Mouse (Mus musculus): Measurements from ENCODE around the gene Mrpl47.
"Not testable (repeated sequence)": the region's sequence is repeated elsewhere in the genome, so short reads cannot be mapped to it uniquely, and the experiment has no call there.

Gene Mrpl47

DNA sequence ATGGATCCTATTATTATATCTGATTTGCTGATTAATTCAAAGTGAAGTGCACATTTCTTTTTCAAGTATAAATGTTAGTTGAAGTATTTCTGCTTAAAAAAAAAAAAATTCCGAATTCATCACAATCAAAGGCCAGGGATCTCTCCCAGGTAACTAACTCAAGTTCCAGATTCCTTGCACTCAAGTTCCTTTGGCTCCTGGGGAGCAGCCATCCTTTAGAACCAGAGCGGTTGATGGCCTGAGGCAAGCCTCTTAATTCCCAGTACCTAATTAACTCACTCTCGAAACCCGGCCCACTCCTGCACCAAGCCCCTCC, 29.4 kb downstream of the Mrpl47 start:
- DNase-seq (ENCODE audit: low read depth, low spot score) = no peak

DNA sequence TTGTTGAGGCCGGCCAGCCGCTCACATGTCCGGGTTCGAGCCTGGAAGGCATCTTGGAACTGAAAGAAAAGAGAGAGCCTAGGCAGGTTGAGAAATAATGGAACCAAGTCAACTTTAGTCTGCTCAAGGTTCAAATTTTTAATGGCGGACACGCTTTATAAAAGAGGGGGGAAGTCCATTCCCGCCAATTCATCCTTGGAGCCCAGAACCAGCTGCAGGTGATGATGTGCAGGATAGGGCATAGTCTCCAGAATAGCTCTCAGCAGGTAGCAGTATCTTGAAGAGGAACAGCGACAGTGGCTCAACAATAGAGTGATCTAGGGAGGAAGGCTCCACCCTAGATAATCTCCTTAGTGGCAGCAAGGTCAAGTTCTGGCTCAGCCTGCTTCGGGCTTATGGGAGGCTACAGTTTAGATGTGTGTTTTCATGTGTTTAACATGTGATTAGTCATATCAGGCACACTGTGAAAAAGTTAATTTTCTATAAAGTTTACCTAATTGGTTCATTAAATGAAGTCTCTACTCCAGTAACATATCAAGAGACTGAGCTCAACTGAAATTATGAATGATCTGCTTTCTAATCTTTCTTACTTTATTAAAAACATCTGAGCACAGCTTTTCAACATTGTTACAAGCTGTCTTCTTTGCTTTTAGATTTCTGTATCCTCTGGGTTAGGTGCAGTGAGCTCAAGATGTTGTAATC, 31.6 kb downstream of the Mrpl47 start, which contains the start of gene Actl6a:
Gene Actl6a, plus strand, starts transcription at position 652 of the 702 bp plus-strand sequence.
- peak; percentile 77 for DNase-seq (ENCODE audit: low read depth, low spot score)

DNA sequence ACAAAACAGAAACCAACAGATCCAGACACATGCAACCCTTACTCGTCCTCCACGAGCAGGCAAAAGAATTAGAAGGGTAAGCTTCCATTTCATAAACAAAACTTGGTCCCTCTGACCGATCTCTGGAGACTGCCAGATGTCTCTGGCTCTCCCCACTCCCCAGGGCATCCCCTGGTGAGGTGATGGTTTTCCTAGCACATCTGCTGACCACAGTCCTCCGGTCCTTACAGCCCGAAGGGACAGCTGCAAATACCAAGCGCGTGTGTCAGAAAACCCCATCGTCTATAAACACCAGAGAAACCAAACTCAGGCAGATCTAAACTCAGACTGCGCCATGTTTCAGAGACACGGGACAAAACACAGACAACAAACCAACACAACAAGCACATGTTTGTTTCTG, 32.8 kb downstream of the Mrpl47 start:
- not testable (repeated sequence) for DNase-seq (ENCODE audit: low read depth, low spot score)

DNA sequence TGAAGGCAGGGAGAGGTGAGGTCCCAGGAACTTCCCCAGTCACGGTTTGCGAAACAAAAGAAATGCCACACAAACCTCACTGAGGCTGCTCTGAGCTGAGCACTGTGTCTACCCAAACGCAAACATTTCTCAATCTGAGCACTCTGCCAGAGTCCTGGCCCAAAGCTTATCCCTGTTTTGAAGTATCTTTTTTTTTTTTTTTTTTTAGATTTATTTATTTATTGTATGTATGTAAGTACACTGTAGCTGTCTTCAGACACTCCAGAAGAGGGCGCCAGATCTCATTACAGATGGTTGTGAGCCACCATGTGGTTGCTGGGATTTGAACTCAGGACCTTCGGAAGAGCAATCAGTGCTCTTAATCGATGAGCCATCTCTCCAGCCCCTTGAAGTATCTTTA, 33.4 kb downstream of the Mrpl47 start:
- peak; percentile 19 for DNase-seq (ENCODE audit: low read depth, low spot score)

DNA sequence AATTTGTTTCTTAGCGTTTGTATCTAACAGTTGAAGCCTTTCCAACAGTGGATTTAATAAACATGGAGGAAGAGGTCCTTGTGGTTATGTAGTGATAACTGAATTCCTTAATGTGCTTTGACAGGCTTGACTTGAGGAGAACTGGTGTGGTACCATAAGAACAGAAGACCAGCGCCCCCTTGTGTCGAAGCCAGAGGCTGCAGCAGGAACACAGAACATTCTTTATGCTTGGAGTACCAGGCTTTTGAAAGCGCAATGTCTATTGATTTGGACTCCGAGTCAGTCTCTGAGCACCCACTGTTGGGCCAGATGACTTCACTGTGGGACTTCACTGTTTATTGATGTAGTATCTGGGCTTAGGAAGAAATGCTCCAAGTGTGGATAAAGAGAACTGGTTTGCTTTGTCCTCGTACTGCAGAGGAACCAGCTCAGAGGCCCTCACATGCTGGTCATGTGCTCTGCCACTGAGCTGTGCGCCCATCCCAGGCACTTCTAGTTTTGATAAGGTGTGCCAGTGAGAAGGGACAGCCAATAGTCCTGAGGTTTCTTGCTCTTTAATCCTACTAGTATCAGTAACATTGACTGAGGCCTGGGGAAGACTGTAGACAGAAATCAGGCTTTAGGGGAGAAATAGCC, 39.1 kb downstream of the Mrpl47 start:
- DNase-seq (ENCODE audit: low read depth, low spot score) = peak; percentile 90

DNA sequence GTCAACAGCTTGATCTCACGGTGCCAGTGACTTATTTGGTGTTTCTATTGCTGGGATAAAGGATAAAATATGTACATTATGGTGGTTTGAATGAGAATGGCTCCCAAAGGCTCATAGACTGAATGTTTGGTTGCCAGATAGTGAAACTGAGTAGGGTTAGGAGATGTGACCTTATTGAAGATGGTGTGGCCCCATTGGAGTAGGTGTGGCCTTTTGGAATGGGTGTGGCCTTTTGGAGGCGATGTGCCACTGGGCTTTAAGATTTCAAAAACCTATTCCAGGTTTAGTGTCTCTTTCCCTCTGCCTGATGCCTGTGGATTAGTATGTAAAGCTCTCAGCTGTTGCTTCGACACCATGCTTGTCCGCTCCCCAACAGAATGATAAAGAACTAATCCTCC, 41.8 kb downstream of the Mrpl47 start:
- DNase-seq (ENCODE audit: low read depth, low spot score) = no peak

DNA sequence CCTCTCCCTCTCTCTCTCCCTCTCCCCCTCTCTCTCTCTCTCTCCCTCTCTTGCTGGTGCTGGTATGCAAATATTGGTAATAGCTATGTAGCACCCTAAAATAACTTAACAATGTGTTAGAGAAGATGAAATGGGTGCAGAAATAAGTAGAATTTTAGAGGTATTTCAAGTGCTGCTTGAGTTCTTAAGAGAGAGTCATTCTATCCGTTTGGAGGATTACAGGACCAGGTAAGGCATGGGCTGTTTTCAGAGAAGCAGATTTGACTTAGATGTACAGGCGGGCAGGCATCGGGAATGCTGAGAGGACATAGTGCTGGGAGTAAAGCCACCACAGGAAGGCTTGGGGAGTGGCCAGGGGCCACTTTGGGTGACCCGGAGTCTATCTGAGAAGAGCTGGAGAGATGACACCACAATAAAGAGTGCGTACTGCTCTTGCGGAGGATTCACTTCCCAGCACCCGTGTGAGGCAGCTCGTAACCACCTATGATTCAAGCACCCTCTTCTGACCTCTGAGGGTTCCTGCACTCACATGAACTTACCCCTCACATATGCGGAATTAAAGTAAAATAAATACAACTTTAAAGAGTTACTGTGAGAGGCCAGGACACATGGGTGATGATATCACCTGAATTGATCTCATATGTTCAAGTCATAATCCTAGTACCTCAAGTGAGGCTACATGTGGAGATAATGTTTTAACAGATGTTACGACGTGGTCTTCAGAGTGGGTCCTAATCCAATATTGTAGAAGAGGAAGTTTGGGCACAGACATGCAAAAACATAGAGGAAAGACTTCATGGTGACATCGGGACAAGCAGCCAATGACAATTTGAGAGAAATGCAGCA, 42.4 kb downstream of the Mrpl47 start:
- DNase-seq (ENCODE audit: low read depth, low spot score) = no peak

DNA sequence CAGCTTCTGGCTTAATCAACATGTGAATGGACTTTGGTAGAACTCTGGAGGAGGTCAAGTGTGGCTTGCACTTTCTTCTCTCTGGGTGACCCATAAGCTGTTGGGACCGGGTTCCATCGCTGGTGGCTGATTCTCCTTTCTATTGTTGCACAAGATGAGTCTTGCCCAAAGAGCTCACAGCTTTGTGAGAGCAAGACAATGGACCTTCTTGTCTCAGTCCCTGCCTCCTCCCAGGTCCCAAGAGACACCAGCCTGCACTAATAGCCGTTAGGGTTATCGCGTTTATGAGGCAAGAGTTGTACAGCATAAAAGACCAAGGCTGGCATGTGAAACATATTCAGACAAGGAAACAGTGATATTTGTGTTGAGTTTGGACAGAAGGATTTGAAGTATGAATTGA, 43.2 kb downstream of the Mrpl47 start:
- DNase-seq (ENCODE audit: low read depth, low spot score) = no peak

DNA sequence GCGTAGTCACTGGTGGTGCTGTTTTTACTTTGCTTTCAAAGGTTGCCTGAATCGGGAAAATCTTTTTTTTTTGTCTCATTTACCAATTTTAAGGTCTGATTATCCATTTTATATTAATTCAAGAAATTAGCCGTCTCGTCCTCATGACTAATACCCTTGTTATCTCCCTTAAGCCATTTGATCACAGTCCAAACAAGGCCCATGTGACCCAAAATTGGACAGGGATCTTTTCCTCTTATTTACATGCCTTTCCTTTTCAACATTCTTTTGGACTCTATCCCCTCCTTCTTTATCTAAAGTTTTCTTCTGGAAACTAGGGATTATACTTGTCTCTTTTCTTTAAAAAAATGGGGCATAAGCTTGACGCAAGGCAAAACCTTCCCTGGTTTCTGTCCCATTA, 45.6 kb downstream of the Mrpl47 start:
- no peak for DNase-seq (ENCODE audit: low read depth, low spot score)

DNA sequence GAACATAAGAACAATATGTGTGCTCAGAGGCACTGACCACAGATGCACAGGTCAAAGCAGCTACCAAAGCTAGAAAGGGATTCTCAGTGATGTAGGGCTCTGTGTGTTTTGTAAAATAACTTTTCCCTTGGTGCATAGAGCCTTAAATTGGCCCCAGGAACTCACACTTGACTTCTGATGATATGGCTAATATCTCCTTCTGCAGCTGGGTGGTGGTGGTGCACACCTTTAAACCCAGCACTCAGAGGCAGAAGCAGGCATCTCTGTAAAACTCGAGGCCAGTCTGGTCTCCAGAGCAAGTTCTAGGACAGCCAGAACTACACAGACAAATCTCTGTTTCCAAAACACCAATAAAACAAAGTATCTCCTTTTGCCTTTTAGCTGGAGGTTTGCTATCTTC, 46.5 kb downstream of the Mrpl47 start:
- no peak for DNase-seq (ENCODE audit: low read depth, low spot score)

DNA sequence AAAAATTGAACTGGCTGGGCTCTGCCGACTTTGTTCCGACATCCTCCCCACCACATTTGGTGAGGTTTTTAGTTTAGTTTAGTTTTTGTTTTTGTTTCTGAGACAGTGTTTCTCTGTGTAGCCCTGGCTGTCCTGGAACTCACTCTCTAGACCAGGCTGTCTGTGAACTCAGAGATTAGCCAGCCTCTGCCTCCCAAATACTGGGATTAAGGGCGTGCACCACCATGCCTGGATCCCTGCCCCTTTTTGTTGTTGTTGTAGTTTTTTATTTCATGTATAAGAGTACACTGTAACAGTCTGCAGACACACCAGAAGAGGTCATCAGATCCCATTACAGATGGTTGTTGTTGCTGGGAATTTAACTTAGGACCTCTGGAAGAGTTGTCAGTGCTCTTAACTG, 47.4 kb downstream of the Mrpl47 start:
- no peak for DNase-seq (ENCODE audit: low read depth, low spot score)

DNA sequence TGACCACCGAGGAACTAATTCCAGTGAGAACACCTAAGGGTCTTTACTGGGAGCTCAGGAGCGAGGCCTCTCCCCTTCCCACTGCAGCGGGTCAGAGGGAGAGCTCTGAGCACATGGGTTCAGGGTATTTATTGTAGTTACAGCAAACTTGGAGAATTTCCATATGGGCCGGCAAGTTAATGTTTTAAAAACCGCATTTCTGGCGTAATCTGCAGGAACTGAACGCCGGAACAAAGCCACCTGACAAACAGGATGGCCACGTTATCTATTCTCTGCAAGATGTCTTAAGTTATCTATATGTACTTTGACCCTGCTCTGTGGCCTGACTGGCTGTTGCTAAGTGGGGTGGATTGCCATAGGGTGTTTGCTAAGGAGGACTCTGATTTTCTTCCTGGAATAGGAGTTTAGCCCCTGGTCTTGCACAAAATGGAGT, 47.8 kb downstream of the Mrpl47 start:
- no peak for DNase-seq (ENCODE audit: low read depth, low spot score)

DNA sequence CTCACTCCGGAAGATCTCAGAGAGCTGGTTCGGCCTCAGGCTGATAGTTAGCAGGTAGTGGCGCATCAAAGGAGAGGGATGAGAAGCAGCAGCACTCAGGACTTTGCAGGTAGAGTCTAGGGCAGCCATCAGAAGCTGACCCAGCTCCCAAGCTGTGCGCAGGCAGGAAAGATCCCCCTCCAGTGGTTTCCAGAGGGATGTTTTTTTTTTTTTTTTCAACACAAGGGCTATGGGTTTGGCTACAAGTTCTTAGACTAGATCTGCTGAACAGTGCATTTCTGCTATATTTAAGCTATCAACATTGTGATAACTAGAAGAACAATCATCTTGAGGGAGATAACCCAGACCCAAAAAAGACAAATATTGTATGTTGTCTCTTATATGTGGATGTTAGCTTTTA, 50.2 kb downstream of the Mrpl47 start:
- DNase-seq (ENCODE audit: low read depth, low spot score) = peak; percentile 13

DNA sequence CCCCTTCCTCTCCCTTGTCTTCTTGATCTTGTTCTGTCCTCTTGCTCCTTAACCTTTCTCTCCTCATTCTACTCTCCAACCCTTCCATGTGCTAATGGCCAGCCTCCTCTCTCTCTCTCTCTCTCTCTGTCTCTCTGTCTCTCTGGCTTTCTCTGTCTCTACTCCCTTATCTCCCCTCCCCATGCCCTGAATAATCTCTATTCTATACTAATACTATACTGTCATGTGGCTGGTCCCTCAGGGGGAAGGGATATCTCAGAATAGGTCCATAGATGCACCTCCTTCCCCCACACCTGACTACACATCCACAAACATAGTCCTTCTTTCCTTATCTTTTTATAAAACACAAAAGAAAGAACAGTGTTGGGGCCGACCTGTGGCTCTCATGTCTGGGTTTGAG, 50.9 kb downstream of the Mrpl47 start:
- no peak for DNase-seq (ENCODE audit: low read depth, low spot score)

DNA sequence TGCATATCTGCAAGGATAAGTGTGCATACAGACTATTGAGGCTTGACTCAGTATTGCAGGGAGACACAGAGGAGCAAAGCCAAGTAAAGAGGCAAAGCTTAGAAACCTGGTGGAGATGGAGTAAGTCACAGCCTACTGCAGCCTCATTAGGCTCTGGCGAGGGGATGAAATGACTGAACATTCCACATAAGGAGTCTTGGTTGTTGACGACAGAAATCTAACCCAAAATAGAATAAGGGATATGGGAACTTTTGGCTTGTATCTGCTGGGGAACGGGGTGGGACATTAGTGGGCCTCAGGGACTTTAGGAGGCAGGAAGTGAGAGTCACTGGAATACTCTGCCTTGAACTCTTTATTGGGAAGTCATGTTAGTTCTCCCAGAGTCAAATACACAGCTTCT, 52.8 kb downstream of the Mrpl47 start:
- no peak for DNase-seq (ENCODE audit: low read depth, low spot score)

DNA sequence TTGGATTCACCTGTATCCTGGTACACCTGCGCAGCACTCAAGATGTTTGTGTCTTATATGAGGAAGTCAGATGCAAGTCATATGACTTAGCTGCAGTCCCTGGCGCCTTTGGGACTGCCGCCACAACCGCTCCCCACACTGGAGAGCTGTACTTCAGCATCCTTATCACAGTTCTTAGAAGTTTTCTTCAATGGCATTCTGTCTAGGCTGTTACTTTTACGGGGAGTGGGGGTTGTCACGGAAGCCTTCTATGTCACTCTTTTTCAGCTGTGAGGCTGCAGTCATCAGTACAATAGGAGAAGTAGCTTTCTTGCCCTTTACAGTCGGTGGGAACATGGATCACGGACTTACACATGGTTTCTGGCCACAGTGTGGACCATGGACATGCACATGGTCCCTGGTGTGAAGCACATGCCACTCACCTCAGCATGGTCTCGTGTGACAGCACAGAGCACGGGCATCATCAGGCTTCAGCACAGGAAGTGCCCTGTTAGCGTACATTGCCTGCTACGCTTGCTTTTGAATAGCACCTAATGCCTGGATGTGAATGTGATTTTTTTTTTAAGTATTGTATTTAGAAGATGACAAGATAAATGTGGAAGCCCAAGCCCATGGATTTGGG, 54.4 kb downstream of the Mrpl47 start:
- no peak for DNase-seq (ENCODE audit: low read depth, low spot score)

DNA sequence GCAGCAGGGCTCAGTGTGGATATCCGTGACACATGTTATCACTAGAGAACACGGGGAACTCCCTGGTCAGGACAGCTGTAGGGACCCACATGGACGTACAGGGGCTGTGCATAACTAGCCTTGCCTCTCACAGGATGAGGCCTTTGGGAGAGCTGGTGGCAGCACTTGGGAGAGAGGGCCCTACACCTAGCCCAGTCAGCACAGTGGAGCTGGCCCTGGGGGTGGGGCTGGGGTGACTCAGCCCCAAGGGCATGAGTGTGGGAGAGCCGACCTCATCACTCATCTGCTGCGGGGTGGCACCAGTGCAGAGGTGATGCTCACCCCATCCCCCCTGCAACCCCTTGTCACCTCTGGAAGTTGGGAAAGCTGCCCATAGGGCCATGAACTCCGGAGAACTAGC, 61.0 kb downstream of the Mrpl47 start:
- no peak for DNase-seq (ENCODE audit: low read depth, low spot score)

Measured in R1 (cell line).